Mouse (Mus musculus) CH12.LX (cell line): ENCODE data around the gene Creb5. TPM values are rescaled to one million over a fixed set of nuclear protein-coding genes. Genes with fewer than 3 reads are reported as not detected.

Experiments
- DNase-seq: peaks from one replicate; pipeline ENCODE4 v3.0.0-alpha.2; 2013; ENCODE audit errors: extremely low read depth
- H3K27ac ChIP-seq: 2 replicates; pipeline ENCODE4 v1.5.1; 2012; ENCODE audit warnings: low read depth, mild to moderate bottlenecking, control low read depth, moderate library complexity; ENCODE audit not compliant: insufficient read depth
- H3K27me3 ChIP-seq: replicated peaks from 2 replicates; pipeline ENCODE3; 2012; ENCODE audit warnings: inconsistent platforms
- H3K36me3 ChIP-seq, 2 experiments: replicated peaks in 1 of 2; 2 replicates each; pipeline versions ENCODE3 to v1.6.1; 2012; ENCODE audit warnings: inconsistent platforms in 1 of 2, low read length in 1 of 2, mild to moderate bottlenecking in 1 of 2, mixed read lengths in 1 of 2, moderate library complexity in 1 of 2; ENCODE audit not compliant: control insufficient read depth in 1 of 2, insufficient read depth in 1 of 2
- H3K4me1 ChIP-seq, 2 experiments: 2 replicates each; pipeline ENCODE4 v1.6.1; 2012; ENCODE audit warnings: inconsistent platforms in 1 of 2, moderate library complexity in 1 of 2; ENCODE audit not compliant: insufficient read depth in 2 of 2, control insufficient read depth in 1 of 2
- H3K4me2 ChIP-seq: 2 replicates; pipeline ENCODE4 v1.6.1; 2012; ENCODE audit warnings: low read depth, mild to moderate bottlenecking, control low read depth; ENCODE audit not compliant: poor library complexity, insufficient read depth, severe bottlenecking
- H3K4me3 ChIP-seq, 3 experiments: fragments of 150-350 bp in 1 of 3; sonication (generic) in 1 of 3; replicated peaks in 1 of 3; 2 replicates each; pipeline versions ENCODE3 to v1.5.1; 2011 to 2012; ENCODE audit warnings: low read depth in 2 of 3, low read length in 2 of 3, mild to moderate bottlenecking in 2 of 3, moderate library complexity in 2 of 3, control low read depth in 1 of 3, improper control_type of control experiment in 1 of 3, inconsistent platforms in 1 of 3, mixed read lengths in 1 of 3; ENCODE audit not compliant: poor library complexity in 1 of 3
- H3K79me2 ChIP-seq: replicated peaks from 2 replicates; pipeline ENCODE4 v1.6.1; 2012; ENCODE audit warnings: mild to moderate bottlenecking, moderate library complexity; ENCODE audit not compliant: control insufficient read depth, poor library complexity, insufficient read depth, severe bottlenecking; ENCODE audit errors: extremely low read depth
- H3K9ac ChIP-seq: 2 replicates; pipeline ENCODE4 v1.6.1; 2012; ENCODE audit warnings: low read depth, mild to moderate bottlenecking, control low read depth, moderate library complexity; ENCODE audit not compliant: insufficient read depth
- H3K9me3 ChIP-seq: replicated peaks from 2 replicates; pipeline ENCODE3; 2012; ENCODE audit warnings: low read length, inconsistent platforms, mixed read lengths
- BHLHE40 ChIP-seq: IDR thresholded peaks from 2 replicates; pipeline ENCODE4 v1.6.1; 2011; ENCODE audit warnings: mild to moderate bottlenecking, low read depth, low read length, improper control_type of control experiment
- CTCF ChIP-seq, 2 experiments: IDR thresholded peaks in 1 of 2; conservative IDR thresholded peaks in 1 of 2; 2 replicates each; pipeline ENCODE4 v1.5.1; 2011 to 2012; ENCODE audit warnings: low read depth in 2 of 2, low read length in 2 of 2, improper control_type of control experiment in 1 of 2, inconsistent platforms in 1 of 2, mild to moderate bottlenecking in 1 of 2, moderate library complexity in 1 of 2
- EP300 ChIP-seq: IDR thresholded peaks from 2 replicates; pipeline ENCODE4 v1.6.1; 2011; ENCODE audit warnings: low read length, improper control_type of control experiment
- IRF4 ChIP-seq: IDR thresholded peaks from 2 replicates; pipeline ENCODE4 v1.6.1; 2014; ENCODE audit warnings: low read depth, mild to moderate bottlenecking, inconsistent platforms, low read length, improper control_type of control experiment
- PAX5 ChIP-seq: IDR thresholded peaks from 2 replicates; pipeline ENCODE4 v1.6.1; 2012; ENCODE audit warnings: low read length, inconsistent platforms, mixed read lengths
- ZNF384 ChIP-seq: IDR thresholded peaks from 2 replicates; pipeline ENCODE4 v1.6.1; 2012; ENCODE audit warnings: low read depth, low read length, improper control_type of control experiment, inconsistent platforms
- dilution Hi-C: fragments of 300-500 bp; cut with MboI; formaldehyde crosslinking; loops from 2 replicates; pipeline ENCODE4 v1.14.3; 2020; ENCODE audit warnings: low sequenced_read_pairs; ENCODE audit not compliant: extremely low pct_unique_long_range_greater_than_20kb, extremely low pct_ligation_motif_present
- in situ Hi-C: fragments of 300-500 bp; cut with MboI; formaldehyde crosslinking; loops from 3 replicates; pipeline ENCODE4 v1.14.3; 2019; ENCODE audit warnings: low sequenced_read_pairs, low pct_ligation_motif_present, low pct_unique_long_range_greater_than_20kb, mixed read lengths
- polyA plus RNA-seq: library from polyadenylated mRNA; unstranded; fragments of >175 nt; gene quantifications from 2 replicates; pipeline ENCODE4 v1.2.1, GENCODE M21; 2012; ENCODE audit warnings: low read depth; ENCODE audit not compliant: insufficient read length
- total RNA-seq, 2 experiments: library from RNA; depleted of rRNA; stranded (reverse); fragments of 300-350 nt in 1 of 2; fragments of >200 nt in 1 of 2; gene quantifications; 2 replicates each; pipeline ENCODE4 v1.2.3; 2012 to 2014

The Creb5 gene
- total and polyA plus RNA-seq, 3 experiments: 0.68 to 2.1 (median 0.86) TPM

DNA sequence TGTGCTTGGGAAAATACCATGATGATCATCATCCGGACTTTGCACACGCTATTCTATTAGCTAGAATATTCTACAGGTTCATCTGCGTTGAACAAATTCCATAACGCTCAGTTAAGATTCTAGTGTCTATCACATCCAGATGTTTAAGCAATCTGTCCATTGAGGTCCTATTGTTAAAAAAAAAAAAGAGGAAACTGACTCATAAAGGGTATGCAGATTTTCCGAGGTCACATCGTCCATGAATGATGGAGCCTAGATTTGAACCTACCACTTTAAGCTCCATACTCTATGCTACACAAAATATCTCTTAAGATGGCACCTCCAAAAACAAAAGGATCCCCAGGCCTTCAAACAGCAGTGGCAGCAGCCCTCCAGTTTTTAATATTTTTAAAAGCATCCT, 26.5 kb downstream of the Creb5 start:
- Histone ChIP-seq H3K4me2 (no peak overlapping the region), H3K79me2 (no peaks in the 10 kb centered on the region), H3K4me1 (peaks cover 0 to 5% of the 10 kb centered on the region in 2 experiments; a peak in 1 of 4 replicates), H3K4me3 (no peak overlapping the region), H3K9ac (no peak overlapping the region), H3K9me3 (no peaks in the 10 kb centered on the region), H3K27ac (no peak overlapping the region), H3K36me3 (no peaks in the 10 kb centered on the region), H3K27me3 (no peaks in the 10 kb centered on the region)
- TF ChIP-seq IRF4: peak; percentile 31; the same call in 1 of the 2 replicates
- no peak for TF ChIP-seq BHLHE40
- peak; percentile 65; the same call in 1 of the 2 replicates for TF ChIP-seq EP300
- TF ChIP-seq ZNF384: peak; percentile 73
- dilution Hi-C loops: no loop called here
- in situ Hi-C loops: no loop called here
- peak; percentile 10 for DNase-seq

DNA sequence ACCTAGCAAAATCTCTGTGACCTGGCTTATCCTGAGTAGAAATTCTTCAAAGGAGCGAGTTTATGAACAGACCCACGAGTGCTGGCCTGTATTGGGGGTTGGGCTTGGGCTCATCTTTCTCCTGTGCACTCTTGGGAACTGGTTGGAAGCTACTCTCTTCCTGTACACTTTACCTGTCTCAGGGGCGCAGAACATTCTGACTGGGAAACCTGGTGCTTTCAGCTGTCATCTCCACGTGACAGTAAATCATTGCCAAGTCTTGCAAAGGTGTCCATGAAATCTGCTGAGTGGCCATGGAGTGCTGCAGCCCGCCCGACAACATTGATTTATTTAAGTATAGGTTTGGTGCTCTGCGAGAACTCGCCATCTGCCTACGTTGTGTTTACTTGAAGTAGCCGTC, 27.1 kb downstream of the Creb5 start:
- Histone ChIP-seq H3K9ac (no peak overlapping the region), H3K4me1 (peaks cover 0 to 5% of the 10 kb centered on the region in 2 experiments; a peak in 1 of 4 replicates), H3K79me2 (no peaks in the 10 kb centered on the region), H3K27ac (no peak overlapping the region), H3K36me3 (no peaks in the 10 kb centered on the region), H3K27me3 (no peaks in the 10 kb centered on the region), H3K4me2 (no peak overlapping the region), H3K4me3 (no peak overlapping the region), H3K9me3 (no peaks in the 10 kb centered on the region)
- TF ChIP-seq PAX5: no peak
- no peak for DNase-seq
- dilution Hi-C loops (no loop called here), in situ Hi-C loops (no loop called here)

DNA sequence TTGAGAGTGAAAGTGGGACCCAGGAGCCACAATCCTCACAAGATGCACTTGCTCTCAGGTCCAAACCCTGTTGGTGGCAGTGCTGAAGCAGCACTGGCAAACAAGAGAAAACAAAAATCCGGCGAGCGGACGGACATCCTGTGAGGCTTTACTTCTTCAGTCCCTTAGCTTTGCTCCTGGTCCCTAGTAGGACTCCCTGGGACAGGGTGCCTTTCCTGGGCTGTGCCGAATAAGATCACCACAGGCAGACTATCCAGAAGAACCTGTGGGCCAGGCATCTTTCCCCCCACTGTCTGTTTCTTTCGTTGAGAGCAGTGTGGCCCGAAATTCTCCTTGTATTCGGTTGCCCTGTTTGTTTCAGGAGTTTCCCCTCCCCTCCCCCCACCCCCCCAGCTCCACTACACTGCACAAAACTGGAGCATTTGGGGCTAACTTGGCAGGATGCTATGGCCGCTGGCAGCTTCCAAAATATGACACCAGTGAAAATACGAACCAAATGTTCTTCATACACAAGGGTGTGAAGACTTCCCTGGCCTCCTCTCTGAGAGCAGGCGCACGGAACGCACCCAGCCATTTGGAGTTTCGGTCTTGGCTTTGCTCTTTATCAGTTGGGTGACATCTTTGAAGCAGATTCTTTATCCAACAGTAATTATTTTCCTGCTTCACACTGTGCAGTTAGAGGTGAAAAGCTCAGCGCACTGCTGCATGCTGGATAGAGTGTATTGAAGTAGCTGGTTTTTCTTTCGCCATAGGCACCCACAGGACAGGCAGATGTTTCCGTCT, 32.7 kb downstream of the Creb5 start:
- no peaks in the 10 kb centered on the region for H3K27me3 ChIP-seq
- no peaks in the 10 kb centered on the region for H3K79me2 ChIP-seq
- no peak overlapping the region for H3K9ac ChIP-seq
- dilution Hi-C loops (no loop called here), in situ Hi-C loops (no loop called here)
- TF ChIP-seq EP300: no peak
- TF ChIP-seq CTCF (conservative IDR thresholded peaks at IDR 0.05 in 1 of 2, IDR thresholded peaks at IDR 0.05 in 1 of 2; ENCODE audit: low read depth in 2 of 2, low read length in 2 of 2): no peak
- H3K4me2 ChIP-seq: no peak overlapping the region
- no peaks in the 10 kb centered on the region for H3K4me1 ChIP-seq
- DNase-seq: no peak
- no peaks in the 10 kb centered on the region for H3K9me3 ChIP-seq
- no peak overlapping the region for H3K27ac ChIP-seq
- no peaks in the 10 kb centered on the region for H3K36me3 ChIP-seq
- H3K4me3 ChIP-seq: no peak overlapping the region
